Mouse (Mus musculus): ENCODE results near the gene Clic4. TPM values are rescaled to one million over a fixed set of nuclear protein-coding genes. Genes with fewer than 3 reads are reported as not detected.
"Not testable (repeated sequence)": the region's sequence is repeated elsewhere in the genome, so short reads cannot be mapped to it uniquely, and the experiment has no call there.

The Clic4 gene
- total RNA-seq, 2 experiments from 2014 or later: 36.3 to 40.6 TPM

GRCm38 (mm10) chr4:135189452-135190008 lies 83.1 kb downstream of the Clic4 start:
- DNase-seq: no peak

GRCm38 (mm10) chr4:135184277-135184676 lies 88.3 kb downstream of the Clic4 start:
- DNase-seq: not testable (repeated sequence)

DNA sequence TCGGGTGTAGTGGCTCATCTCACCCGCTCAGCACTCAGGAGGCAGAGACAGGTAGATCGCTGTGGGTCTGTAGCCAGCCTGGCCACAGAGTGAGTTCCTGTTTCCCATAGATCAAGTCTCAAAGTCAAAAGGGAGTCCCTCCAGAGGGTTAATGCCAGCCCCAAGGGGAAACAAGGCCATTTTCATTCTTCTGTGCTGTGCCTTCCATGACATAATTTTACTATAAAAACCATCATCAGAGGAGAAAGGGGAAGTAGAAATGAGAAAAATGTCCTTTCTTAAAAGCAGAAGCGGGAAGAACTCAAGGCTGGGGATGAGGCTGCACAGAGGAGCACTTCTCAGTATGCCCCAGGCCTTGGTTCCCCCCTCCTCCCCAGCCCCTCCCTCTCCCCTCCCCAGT lies 90.8 kb downstream of the Clic4 start:
- DNase-seq: no peak

DNA sequence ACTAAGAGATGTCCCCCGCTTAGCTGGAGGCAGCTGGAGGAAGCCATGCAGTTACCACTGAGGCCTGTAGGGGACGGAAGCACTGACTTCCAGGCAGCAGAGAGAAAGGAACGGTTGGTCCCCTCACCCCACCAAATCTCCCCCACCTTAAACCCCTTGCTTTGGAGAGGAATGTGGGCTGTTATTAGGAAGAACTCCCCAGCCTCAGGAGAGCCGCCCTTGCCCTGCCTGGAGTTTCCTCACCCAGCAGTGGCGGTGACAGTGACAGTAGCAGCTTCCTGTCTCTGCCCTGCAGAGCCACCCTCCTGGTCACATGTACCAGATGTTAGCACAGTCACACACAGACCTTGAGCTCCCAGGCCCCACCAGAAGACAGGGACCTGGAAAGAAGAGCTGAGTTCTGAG lies 93.5 kb downstream of the Clic4 start:
- DNase-seq: no peak

DNA sequence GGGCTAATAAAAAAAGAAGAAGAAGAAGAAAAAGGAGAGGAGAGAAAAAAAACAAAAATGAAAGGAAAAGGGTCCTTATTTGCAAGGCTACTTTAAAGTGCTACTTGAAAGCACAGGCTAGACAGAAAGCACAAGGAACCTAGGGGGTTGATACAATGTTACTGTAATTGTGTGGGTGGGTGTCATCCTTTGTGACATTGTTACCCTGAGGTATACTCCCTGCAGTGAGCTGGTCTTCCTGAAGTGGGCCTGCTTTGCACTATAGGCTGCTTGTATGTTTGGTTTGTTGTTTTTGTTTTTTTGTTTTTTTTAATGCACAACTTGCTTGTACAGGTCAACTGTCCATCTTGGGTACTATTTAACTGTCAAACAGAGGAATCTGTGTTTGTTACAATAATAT lies 95.0 kb downstream of the Clic4 start:
- no peak for DNase-seq

DNA sequence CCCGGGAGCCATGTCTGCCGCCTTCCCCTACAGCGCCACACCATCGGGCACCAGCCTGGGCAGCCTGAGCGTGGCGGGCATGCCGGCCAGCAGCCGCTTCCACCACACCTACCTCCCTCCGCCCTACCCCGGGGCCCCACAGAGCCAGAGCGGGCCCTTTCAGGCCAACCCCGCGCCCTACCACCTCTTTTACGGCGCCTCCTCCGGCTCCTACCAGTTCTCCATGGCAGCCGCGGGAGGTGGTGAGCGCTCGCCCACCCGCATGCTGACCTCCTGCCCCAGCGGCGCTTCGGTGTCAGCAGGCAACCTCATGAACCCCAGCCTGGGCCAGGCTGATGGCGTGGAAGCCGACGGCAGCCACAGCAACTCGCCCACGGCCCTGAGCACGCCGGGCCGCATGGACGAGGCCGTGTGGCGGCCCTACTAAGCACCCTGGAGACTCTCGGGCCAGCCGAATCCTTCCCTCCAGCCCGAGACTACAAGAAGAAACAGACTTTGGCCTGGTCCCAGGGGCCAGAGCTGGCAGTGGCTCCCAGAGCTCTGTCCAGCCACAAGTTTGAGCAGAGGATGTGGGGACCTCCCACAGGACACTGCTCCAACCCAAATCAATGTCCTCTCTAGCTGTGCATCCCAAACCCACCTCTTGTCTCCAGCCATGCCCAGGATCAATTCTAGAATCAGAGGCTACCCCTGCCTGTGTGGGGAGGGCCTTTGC lies 97.1 kb downstream of the Clic4 start:
- DNase-seq: no peak

GRCm38 (mm10) chr4:135171304-135171875 lies 101.2 kb downstream of the Clic4 start:
- DNase-seq: no peak

DNA sequence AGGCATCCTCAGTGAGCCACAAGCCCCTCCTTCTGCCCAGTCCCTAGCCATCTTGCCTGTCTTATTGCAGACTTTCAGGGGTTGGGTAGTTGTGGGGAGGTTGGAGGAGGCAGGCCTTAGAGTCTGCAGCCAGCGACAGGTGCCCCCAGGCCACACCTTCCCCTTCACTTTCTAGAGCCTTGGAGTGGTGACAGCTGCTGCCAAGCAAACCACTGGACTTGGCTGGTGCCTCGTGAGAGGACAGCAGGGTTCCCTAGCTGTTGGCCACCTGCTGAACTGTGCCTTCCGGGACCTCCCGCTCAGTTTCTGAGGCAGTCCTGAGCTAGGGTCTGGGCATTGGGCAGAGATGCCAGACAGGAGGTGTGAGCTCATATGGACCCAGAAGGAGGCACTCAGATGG lies 103.1 kb downstream of the Clic4 start:
- no peak for DNase-seq

GRCm38 (mm10) chr4:135169096-135169495 lies 103.5 kb downstream of the Clic4 start:
- DNase-seq: no peak

DNA sequence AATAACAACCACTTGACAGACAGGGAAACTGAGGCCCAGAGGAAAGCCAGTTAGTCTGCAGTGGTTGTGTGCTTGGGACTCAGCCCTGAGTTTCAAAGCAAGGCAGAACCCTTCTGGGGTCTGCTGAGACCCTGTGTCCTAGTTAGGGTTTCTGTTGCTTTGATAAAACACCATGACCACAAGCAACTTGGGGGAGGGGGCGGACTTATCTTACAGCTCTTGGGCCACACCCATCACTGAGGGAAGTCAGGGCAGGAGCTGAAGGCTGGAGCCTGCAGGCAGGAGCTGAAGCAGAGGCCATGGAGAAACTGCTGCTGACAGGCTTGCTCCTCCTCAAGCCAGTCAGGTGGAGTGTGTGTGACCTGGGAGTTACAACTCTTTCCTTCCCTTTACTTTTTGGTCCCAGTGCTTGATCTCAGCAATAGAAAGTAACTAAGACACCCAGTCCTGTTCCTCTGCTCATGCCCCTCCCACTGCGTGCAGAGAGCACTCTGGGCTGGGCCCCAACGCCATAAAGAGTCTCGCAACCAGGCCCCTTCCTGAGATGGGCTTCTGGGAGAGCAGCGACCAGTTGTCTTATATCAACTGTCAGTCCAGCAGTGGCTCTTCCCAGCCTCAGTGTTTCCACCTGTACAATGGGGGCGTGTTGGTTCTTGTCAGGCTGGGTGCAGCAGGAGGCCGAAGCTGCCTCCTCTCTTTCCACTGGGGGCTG lies 104.6 kb downstream of the Clic4 start:
- no peak for DNase-seq

GRCm38 (mm10) chr4:135166413-135167225 lies 106.0 kb downstream of the Clic4 start:
- DNase-seq: no peak

- DNase-seq: no peak
These were observed 106.9 kb downstream of the Clic4 start for GRCm38 (mm10) chr4:135165761-135166160.

Other genes starting within 250 kb of the Clic4 start
- gene Runx3, start 152.2 kb downstream of the Clic4 start, total RNA-seq (2021): not detected
- 100 to 1,000 TPM; 123 to 143 TPM for gene Srrm1, start 80.5 kb upstream of the Clic4 start, total RNA-seq (2021)
- gene Ncmap, start 125.4 kb upstream of the Clic4 start, total RNA-seq (2021): under 1 TPM; 0.47 to 0.56 TPM
- 10 to 100 TPM; 26.8 to 27.5 TPM for gene Rcan3, start 161.0 kb upstream of the Clic4 start, total RNA-seq (2021)
- gene Stpg1, start 222.0 kb upstream of the Clic4 start, total RNA-seq (2021): 1 to 10 TPM; 1.1 to 1.8 TPM
- gene Nipal3, start 222.2 kb upstream of the Clic4 start, total RNA-seq (2021): 10 to 100 TPM; 78.2 to 85.6 TPM

Measured in layer of hippocampus, postnatal 36 days (tissue).